Mouse (Mus musculus) heart, postnatal 0 days (tissue): ENCODE data around the gene Gm7544. TPM values are rescaled to one million over a fixed set of nuclear protein-coding genes. Genes with fewer than 3 reads are reported as not detected.
"Not testable (repeated sequence)": the region's sequence is repeated elsewhere in the genome, so short reads cannot be mapped to it uniquely, and the experiment has no call there.

Experiments used
- ATAC-seq: fragments of 200-750 bp; cut with Nextera tagmentation; 2 replicates; pipeline ENCODE4 v1.8.0; 2017; ENCODE audit warnings: low read depth, moderate number of reproducible peaks, moderate library complexity; ENCODE audit not compliant: insufficient read depth
- DNase-seq: peaks from one replicate; pipeline ENCODE4 v3.0.0-alpha.2; 2016; ENCODE audit warnings: low spot score
- H3K27ac ChIP-seq: fragments of 300-500 bp; sonication (generic); 2 replicates; pipeline ENCODE4 v1.5.1; 2014; ENCODE audit warnings: low read depth, mild to moderate bottlenecking
- H3K27me3 ChIP-seq: fragments of 300-500 bp; sonication (generic); 2 replicates; pipeline ENCODE4 v1.6.1; 2014; ENCODE audit warnings: low read length, mixed read lengths; ENCODE audit not compliant: control insufficient read depth, insufficient read depth
- H3K36me3 ChIP-seq: fragments of 300-500 bp; sonication (generic); replicated peaks from 2 replicates; pipeline ENCODE4 v1.6.1; 2014; ENCODE audit warnings: low read length, mixed read lengths; ENCODE audit not compliant: control insufficient read depth, insufficient read depth
- H3K4me1 ChIP-seq: fragments of 300-500 bp; sonication (generic); 2 replicates; pipeline ENCODE4 v1.6.1; 2014; ENCODE audit warnings: antibody characterized with exemption; ENCODE audit not compliant: control insufficient read depth, insufficient read depth
- H3K4me2 ChIP-seq: fragments of 300-500 bp; sonication (generic); 2 replicates; pipeline ENCODE4 v1.6.1; 2014; ENCODE audit warnings: low read depth, mild to moderate bottlenecking, low read length, moderate library complexity
- H3K4me3 ChIP-seq: fragments of 300-500 bp; sonication (generic); 2 replicates; pipeline ENCODE4 v1.5.1; 2014; ENCODE audit warnings: low read depth, low read length
- H3K9ac ChIP-seq: fragments of 300-500 bp; sonication (generic); replicated peaks from 2 replicates; pipeline ENCODE4 v1.6.1; 2014; ENCODE audit warnings: low read depth, low read length, mixed read lengths
- H3K9me3 ChIP-seq: fragments of 300-500 bp; sonication (generic); replicated peaks from 2 replicates; pipeline ENCODE4 v1.6.1; 2016; ENCODE audit warnings: low read length; ENCODE audit not compliant: control insufficient read depth
- CTCF ChIP-seq: IDR thresholded peaks from 2 replicates; pipeline ENCODE4 v1.5.1; 2016; ENCODE audit warnings: antibody characterized with exemption, control low read depth, low read depth
- EP300 ChIP-seq: IDR thresholded peaks from 2 replicates; pipeline ENCODE4 v1.6.1; 2016; ENCODE audit warnings: antibody characterized with exemption, low read depth
- WGBS: fragments of 180-500 bp; shearing (Covaris S2); extraction: QIAGEN DNeasy Blood & Tissue Kit; methylation state at CpG from one replicate; pipeline ENCODE4 v1.1.7; 2014; 5-methylcytosine and 5-hydroxymethylcytosine counted together
- polyA plus RNA-seq: library from polyadenylated mRNA; unstranded; fragments of >200 nt; fragmentation: Nextera tagmentation; extraction: Ambion mirVana; gene quantifications from 2 replicates; pipeline ENCODE4 v1.2.1, GENCODE M21; 2015
- total RNA-seq: library from RNA; depleted of rRNA; stranded (reverse); fragments of >200 nt; gene quantifications from 2 replicates; pipeline ENCODE4 v1.2.3, GENCODE M21; 2014; ENCODE audit warnings: low replicate concordance; rRNA removed

Gene Gm7544
- total RNA-seq, result not detected in 2 replicates
- polyA plus RNA-seq, result not detected in 2 replicates

DNA sequence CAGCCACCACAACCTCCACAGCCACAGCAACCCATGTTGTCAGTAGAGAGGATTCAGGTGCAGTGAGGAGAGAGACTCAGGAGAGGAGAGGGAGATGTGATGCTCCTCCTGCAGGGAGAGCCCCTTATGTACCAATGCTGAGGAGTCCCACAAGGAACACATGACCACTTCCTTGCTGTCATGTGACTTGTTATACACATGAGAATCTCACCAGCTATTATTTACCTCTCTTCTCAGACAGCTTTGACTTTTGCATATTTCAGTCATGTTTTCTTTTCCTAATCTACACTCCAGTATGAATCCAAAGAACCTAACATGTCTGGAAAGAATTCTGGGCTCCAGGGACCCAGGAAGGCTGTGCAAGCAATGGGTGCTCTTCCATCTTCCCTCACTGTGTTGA, at the start of gene Gm7544:
Gene Gm7544 (minus strand): TSS at position 101 of the 400 bp plus-strand sequence.
- not testable (repeated sequence) for H3K4me1 ChIP-seq, ATAC-seq, H3K9me3 ChIP-seq, H3K9ac ChIP-seq, DNase-seq, H3K4me2 ChIP-seq, H3K27me3 ChIP-seq, H3K36me3 ChIP-seq, H3K4me3 ChIP-seq, H3K27ac ChIP-seq

DNA sequence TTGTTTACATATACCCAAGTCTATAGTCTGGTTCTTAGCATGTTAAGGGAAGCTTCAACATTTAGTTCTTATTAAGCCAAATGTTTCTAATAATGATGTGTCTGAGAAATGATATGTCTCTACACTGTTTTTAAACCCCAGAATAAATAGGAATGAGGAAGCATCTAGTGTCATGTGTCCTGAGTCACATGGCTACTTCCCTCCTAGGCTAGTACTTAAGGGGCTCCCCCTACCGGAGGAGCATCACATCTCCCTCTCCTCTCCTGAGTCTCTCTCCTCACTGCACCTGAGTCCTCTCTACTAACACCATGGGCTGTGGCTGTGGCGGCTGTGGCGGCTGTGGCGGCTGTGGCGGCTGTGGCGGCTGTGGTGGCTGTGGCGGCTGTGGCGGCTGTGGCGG, 44.5 kb upstream of the Gm7544 start, which contains the start of gene Gm47959:
Gene Gm47959 (plus strand): TSS at position 243 of the 400 bp plus-strand sequence.
- WGBS, result 92% methylated on average over 7 of the region's 9 CpGs
- H3K27me3 ChIP-seq, result not testable (repeated sequence)

DNA sequence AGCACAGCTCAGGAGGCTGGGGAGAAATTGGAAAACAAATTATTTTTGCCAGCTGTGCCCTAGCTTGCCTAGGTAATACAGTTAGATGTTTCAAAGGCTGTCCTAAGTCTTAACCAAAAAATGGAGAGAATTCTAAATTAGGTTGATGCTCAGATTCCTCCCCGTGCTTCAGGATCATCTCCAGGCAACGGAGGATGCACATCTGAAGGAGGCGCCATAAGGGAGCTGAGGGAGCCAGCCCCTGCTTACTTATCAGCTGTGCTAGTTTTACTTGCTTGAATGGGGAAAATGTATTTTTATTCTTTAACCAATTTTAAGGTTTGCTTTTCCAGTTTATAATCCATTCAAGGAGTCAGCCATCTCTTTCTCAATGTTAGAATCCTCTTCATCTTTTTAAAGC, 38.1 kb upstream of the Gm7544 start:
- DNase-seq (no peak), ATAC-seq (no peak)
- Histone ChIP-seq H3K27me3 (no peaks in the 10 kb centered on the region), H3K36me3 (no peaks in the 10 kb centered on the region), H3K9ac (no peak overlapping the region), H3K4me2 (no peak overlapping the region), H3K9me3 (no peaks in the 10 kb centered on the region), H3K4me1 (no peaks in the 10 kb centered on the region), H3K4me3 (no peak overlapping the region), H3K27ac (no peak overlapping the region)
- TF ChIP-seq CTCF (no peak), EP300 (no peak)
- WGBS, result 89% methylated on average over 3 of the region's 3 CpGs

More for the DNA sequence above, 44.5 kb upstream of the Gm7544 start, which contains the start of gene Gm47959:
- H3K27ac ChIP-seq, H3K36me3 ChIP-seq, H3K4me2 ChIP-seq, H3K4me3 ChIP-seq, H3K4me1 ChIP-seq, H3K9ac ChIP-seq, ATAC-seq, H3K9me3 ChIP-seq, DNase-seq: not testable (repeated sequence)

DNA sequence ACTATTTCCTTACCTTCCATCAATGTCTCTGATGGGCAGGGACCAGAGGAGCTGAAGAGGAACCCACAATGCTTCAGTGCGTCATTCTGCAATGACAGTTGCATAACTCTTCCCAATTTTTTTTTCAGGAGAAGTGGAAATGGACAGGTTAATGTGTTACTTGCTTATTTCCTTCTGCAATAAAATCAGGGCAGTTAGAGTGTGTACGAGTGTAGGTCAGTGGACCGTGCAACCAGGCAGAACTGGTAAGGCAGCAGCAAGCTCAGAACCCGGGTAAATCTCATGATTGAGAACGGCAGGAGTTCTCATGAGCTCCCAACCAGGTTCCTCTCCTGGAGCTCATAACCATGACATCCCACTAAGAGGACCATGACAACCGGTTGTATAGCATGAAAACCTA, 36.3 kb upstream of the Gm7544 start:
- no peaks in the 10 kb centered on the region for H3K4me1 ChIP-seq
- H3K4me2 ChIP-seq, result no peak overlapping the region
- no peaks in the 10 kb centered on the region for H3K27me3 ChIP-seq
- 86% methylated on average over 6 of the region's 6 CpGs for WGBS
- no peaks in the 10 kb centered on the region for H3K9me3 ChIP-seq
- no peak overlapping the region for H3K9ac ChIP-seq
- ATAC-seq (no peak), DNase-seq (no peak)
- TF ChIP-seq CTCF (no peak), EP300 (no peak)
- no peak overlapping the region for H3K4me3 ChIP-seq
- H3K27ac ChIP-seq, result no peak overlapping the region
- H3K36me3 ChIP-seq, result no peaks in the 10 kb centered on the region

DNA sequence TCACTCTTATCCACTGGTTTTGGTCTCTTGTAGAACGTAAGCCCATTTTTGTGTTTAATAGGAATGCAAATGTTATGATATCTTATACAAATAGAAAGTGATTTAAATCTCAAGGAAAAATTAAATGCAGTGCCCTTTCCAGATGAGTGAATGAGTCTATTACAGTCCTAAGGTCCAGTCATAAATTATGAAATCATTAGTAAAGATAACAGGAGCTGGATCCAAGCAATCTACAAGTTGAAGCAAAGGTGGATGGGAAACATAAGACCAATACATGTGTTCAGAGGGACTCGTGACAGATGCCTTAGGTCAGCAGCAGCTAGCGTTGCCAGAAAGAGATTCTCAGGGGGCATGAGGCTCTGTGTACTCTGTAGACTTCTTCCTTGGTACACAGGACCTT, 35.8 kb upstream of the Gm7544 start:
- Histone ChIP-seq H3K4me1 (no peaks in the 10 kb centered on the region), H3K27ac (no peak overlapping the region), H3K9me3 (no peaks in the 10 kb centered on the region), H3K36me3 (no peaks in the 10 kb centered on the region), H3K9ac (no peak overlapping the region), H3K4me3 (no peak overlapping the region), H3K27me3 (no peaks in the 10 kb centered on the region), H3K4me2 (no peak overlapping the region)
- DNase-seq (no peak), ATAC-seq (no peak)
- WGBS, result 85% methylated on average over 3 of the region's 3 CpGs
- TF ChIP-seq EP300, result no peak
- TF ChIP-seq CTCF, result no peak

DNA sequence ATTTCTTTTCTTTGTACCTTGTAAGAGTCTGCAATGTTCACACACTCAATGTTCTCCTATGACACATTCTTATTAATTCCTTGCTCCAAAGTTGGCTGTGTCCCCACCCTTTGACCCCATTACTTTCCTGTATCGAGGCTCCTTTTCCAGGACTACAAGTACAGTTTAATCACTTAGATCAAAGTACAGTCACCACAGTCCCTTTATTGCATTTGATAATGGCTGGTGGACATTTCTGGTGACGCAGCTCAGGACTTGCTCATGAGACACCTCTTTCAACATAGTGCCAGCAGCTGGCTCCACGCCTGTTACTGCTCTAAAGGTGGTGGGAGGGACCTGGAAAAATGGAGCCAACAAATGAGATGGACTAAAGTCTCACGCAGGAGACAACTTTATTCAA, 35.2 kb upstream of the Gm7544 start:
- no peaks in the 10 kb centered on the region for H3K27me3 ChIP-seq
- TF ChIP-seq CTCF (no peak), EP300 (no peak)
- no peak overlapping the region for H3K4me3 ChIP-seq
- H3K36me3 ChIP-seq, result no peaks in the 10 kb centered on the region
- no peak for DNase-seq
- WGBS, result 46% methylated on average over 4 of the region's 4 CpGs
- ATAC-seq, result no peak
- H3K9me3 ChIP-seq, result no peaks in the 10 kb centered on the region
- H3K9ac ChIP-seq, result no peak overlapping the region
- H3K4me2 ChIP-seq, result no peak overlapping the region
- H3K27ac ChIP-seq, result no peak overlapping the region
- no peaks in the 10 kb centered on the region for H3K4me1 ChIP-seq
